Mouse (Mus musculus): ENCODE data around the gene 1700067K01Rik. TPM values are rescaled to one million over a fixed set of nuclear protein-coding genes. Genes with fewer than 3 reads are reported as not detected.

1700067K01Rik gene
- 0.68 TPM for polyA plus RNA-seq (2017; shearing (Covaris generic))

GRCm38 (mm10) chr8:84001281-84002000, at the start of gene 1700067K01Rik:
1700067K01Rik (plus strand) TSS chr8:84001502.

DNA sequence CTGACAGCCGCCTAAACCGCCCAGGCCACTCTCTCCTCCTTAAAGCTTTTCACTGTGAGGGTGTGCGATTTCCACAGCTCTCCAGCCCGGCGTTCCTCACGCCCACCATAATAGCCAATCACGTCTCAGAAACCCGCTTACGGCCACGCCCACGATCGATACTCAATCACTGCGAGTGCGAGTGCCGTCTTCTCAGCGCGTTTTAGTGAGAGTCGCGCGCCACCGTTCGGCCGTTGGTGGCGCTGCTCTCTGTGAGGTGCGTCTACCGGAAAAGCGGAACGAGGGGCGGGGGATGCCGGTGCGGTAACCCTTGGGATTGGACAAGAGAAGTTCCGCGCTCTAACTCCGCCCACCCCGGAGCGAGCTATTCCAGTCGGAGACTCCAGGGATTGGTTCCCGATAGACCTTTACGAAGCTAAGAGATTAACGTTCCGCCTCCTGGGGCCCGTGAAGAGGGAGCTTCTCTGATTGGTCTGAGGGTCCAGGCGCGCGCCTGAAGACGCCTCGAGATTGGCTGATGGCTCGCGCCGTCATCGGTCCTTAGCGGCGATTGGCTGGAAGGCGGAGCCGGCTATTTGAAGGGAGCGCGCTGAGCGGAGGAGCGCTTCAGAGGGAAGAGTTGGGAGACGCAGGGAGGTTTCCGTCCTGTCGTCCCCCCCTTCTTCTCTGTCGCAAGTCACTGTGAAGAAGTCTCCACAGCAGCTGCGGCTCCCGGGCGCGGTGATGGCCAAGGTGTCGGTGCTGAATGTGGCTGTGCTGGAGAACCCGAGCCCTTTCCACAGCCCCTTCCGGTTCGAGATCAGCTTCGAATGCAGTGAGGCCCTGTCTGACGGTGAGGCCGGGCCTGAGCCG, 46.0 kb upstream of the 1700067K01Rik start, which contains the start of the genes Gm10644 and Asf1b:
Gm10644 (minus strand) TSS at position 100 of the 852 bp plus-strand sequence.
Asf1b (plus strand) TSS at position 402 of the 852 bp plus-strand sequence.

DNA sequence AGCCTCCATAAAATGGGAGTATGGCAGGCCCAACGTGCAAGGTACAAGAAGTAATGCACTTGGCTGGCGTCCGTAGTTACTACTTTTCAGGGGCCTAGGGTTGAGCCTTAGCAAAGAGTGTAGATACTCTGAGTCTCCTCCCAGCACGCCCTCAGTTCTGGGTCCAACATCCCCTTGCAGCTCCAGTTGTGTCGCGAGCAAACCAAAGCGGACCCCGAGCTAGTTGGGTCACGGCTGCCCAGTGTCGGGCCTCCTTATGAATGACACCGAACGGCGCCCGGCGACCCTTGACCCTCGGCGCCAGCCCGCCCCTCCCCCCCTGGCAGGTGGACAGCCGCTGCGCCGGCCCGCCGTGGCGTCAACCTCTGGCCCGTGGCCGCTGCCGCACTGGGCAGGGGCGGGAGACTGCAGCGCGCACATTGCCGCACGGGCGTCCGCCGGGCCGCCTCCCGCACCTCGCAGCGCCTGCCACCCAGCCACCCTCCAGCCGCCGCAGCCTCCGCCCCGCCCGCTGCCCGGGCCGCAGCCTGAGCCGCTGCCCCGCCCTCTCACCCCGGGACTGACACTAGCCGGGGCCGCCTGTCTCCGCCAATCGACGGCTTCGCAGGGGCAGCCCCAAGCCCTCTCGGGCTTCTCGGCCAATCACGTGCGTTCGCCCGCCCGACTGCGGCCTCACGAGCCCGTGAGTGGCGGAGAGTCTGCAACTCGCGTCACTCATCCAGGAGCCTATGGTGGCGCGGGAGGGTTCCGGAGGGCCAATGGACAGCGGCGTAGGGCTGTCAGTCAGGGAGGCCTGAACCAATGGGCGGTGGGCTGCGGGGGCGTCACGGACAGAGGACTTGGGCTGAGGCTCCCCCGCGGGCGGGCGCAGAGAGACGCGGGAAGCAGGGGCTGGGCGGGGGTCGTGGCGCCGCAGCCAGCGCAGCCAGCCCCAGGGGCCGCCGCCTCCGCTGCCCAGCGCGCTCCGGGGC, 28.9 kb upstream of the 1700067K01Rik start, which contains the start of gene Prkaca:
Prkaca (plus strand) TSS at position 844 of the 971 bp plus-strand sequence.

GRCm38 (mm10) chr8:83997511-83998141, 3.7 kb upstream of the 1700067K01Rik start, which contains the start of gene Samd1:
Samd1 (plus strand) TSS chr8:83997672.

GRCm38 (mm10) chr8:84011705-84012498, 10.6 kb downstream of the 1700067K01Rik start, which contains the start of gene 2210011C24Rik:
2210011C24Rik (minus strand) TSS chr8:84012171.

DNA sequence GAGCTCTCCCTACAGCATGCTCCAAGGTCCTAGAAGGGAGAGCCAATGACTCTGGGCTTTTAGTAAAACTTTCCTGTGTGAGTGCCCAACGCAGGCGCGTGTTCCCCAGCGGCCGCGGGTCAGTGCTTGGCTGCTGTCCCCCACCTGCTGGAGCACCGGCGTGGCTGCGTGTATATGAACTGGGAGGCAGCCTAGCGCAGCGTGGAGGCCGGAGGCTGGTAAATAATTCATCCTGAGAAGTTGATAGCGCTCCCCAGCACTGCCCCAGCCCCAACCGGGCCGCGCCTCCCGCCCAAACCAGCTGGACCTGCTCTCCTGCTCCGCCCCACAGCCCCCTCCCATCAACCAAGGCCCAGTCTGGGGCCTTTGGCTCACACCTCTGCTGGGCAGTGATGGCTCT, 19.8 kb downstream of the 1700067K01Rik start, which contains the start of gene Palm3:
Palm3 (plus strand) TSS at position 376 of the 400 bp plus-strand sequence.

GRCm38 (mm10) chr8:84042066-84042947, 41.0 kb downstream of the 1700067K01Rik start, which contains the start of gene Il27ra:
Il27ra (minus strand) TSS chr8:84042589.

DNA sequence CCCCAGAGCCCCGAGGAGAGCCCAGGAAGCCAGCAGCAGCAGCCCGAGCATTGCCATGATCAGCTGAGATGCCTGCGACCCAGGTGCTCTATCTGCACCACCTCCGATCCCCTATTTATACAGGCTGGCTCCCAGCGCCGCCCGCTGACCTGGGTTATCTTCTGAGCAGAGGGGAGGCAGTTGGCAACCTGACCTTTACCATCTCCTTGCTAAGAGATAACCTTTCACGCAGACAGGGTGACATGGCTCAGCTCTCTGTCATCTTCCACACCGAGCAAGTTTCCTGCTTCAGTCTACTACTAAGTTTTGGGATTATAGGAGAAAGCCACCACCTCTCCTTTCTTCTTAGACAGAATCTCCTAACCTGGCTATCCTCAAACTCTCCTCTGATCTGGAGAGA, 43.6 kb downstream of the 1700067K01Rik start, which contains the start of gene Rln3:
Rln3 (minus strand) TSS at position 101 of the 400 bp plus-strand sequence.

Other genes starting within 250 kb of the 1700067K01Rik start
- gene Adgrl1, start 101.4 kb upstream of the 1700067K01Rik start, polyA plus RNA-seq (2017; shearing (Covaris generic)) = 10.1 TPM
- 1.3 TPM for gene Gm10644, start 46.3 kb upstream of the 1700067K01Rik start, polyA plus RNA-seq (2017; shearing (Covaris generic))
- 7.9 TPM for gene Asf1b, start 46.0 kb upstream of the 1700067K01Rik start, polyA plus RNA-seq (2017; shearing (Covaris generic))
- gene Prkaca, start 28.5 kb upstream of the 1700067K01Rik start, polyA plus RNA-seq (2017; shearing (Covaris generic)) = 45.4 TPM
- gene Samd1, start 3.8 kb upstream of the 1700067K01Rik start, polyA plus RNA-seq (2017; shearing (Covaris generic)) = 9.2 TPM
- gene 2210011C24Rik, start 10.7 kb downstream of the 1700067K01Rik start, polyA plus RNA-seq (2017; shearing (Covaris generic)) = not detected
- gene Palm3, start 20.0 kb downstream of the 1700067K01Rik start, polyA plus RNA-seq (2017; shearing (Covaris generic)) = 9.5 TPM
- gene Il27ra, start 41.1 kb downstream of the 1700067K01Rik start, polyA plus RNA-seq (2017; shearing (Covaris generic)) = 200 TPM
- gene Rln3, start 43.5 kb downstream of the 1700067K01Rik start, polyA plus RNA-seq (2017; shearing (Covaris generic)) = 0.76 TPM
- gene Gm10643, start 63.6 kb downstream of the 1700067K01Rik start, polyA plus RNA-seq (2017; shearing (Covaris generic)) = 1.2 TPM
- 29.8 TPM for gene Rfx1, start 65.3 kb downstream of the 1700067K01Rik start, polyA plus RNA-seq (2017; shearing (Covaris generic))
- 28.4 TPM for gene Dcaf15, start 103.3 kb downstream of the 1700067K01Rik start, polyA plus RNA-seq (2017; shearing (Covaris generic))
- gene Podnl1, start 124.5 kb downstream of the 1700067K01Rik start, polyA plus RNA-seq (2017; shearing (Covaris generic)) = 2.1 TPM
- gene Cc2d1a, start 146.4 kb downstream of the 1700067K01Rik start, polyA plus RNA-seq (2017; shearing (Covaris generic)) = 26.8 TPM
- gene 4930432K21Rik, start 146.5 kb downstream of the 1700067K01Rik start, polyA plus RNA-seq (2017; shearing (Covaris generic)) = 3.4 TPM
- gene Nanos3, start 183.7 kb downstream of the 1700067K01Rik start, polyA plus RNA-seq (2017; shearing (Covaris generic)) = not detected
- gene Zswim4, start 235.6 kb downstream of the 1700067K01Rik start, polyA plus RNA-seq (2017; shearing (Covaris generic)) = 41.4 TPM
- 442 TPM for gene D8Ertd738e, start 248.2 kb downstream of the 1700067K01Rik start, polyA plus RNA-seq (2017; shearing (Covaris generic))

All from naive thymus-derived CD4-positive, alpha-beta T cell, adult 5 months (primary cell).